Mouse (Mus musculus) layer of hippocampus, adult 8-10 months (tissue): Measurements from ENCODE around the gene Sbds. TPM values are rescaled to one million over a fixed set of nuclear protein-coding genes. Genes with fewer than 3 reads are reported as not detected.
"Not testable (repeated sequence)": the region's sequence is repeated elsewhere in the genome, so short reads cannot be mapped to it uniquely, and the experiment has no call there.

Source experiments
- DNase-seq, 2 experiments: peaks; one replicate each; pipeline ENCODE4 v3.0.0; 2022; ENCODE audit warnings: low spot score in 2 of 2
- total RNA-seq, 4 experiments: library from RNA; stranded (reverse); gene quantifications; 2 replicates each; pipeline ENCODE4 v1.2.4; 2022

The Sbds gene
- total RNA-seq, 4 experiments from 2014 or later = 74.0 to 79.4 (median 77.6) TPM

GRCm38 (mm10) chr5:130256678-130257271 lies 1.4 kb upstream of the Sbds start:
- DNase-seq = peak; percentile 90 to 94

GRCm38 (mm10) chr5:130255799-130256525 lies 632 bp upstream of the Sbds start:
- not testable (repeated sequence) for DNase-seq

- peak in 1 of 2 experiments; percentile 26 for DNase-seq
Measured at GRCm38 (mm10) chr5:130254164-130255016, 940 bp downstream of the Sbds start.

GRCm38 (mm10) chr5:130247823-130248222 lies 7.5 kb downstream of the Sbds start:
- DNase-seq = no peak

GRCm38 (mm10) chr5:130241426-130241825 lies 13.9 kb downstream of the Sbds start:
- DNase-seq = no peak

GRCm38 (mm10) chr5:130239856-130240255 lies 15.5 kb downstream of the Sbds start:
- no peak for DNase-seq

- no peak for DNase-seq
Measured at GRCm38 (mm10) chr5:130239236-130239635, 16.1 kb downstream of the Sbds start.

- DNase-seq = no peak
Measured at GRCm38 (mm10) chr5:130236302-130236701, 19.0 kb downstream of the Sbds start.

GRCm38 (mm10) chr5:130228120-130228519 lies 27.2 kb downstream of the Sbds start:
- no peak for DNase-seq

- DNase-seq = no peak
Measured at GRCm38 (mm10) chr5:130226790-130227189, 28.5 kb downstream of the Sbds start.

GRCm38 (mm10) chr5:130222146-130223004 lies 33.0 kb downstream of the Sbds start:
- peak; percentile 86 to 91 for DNase-seq

GRCm38 (mm10) chr5:130221760-130222145 lies 33.6 kb downstream of the Sbds start:
- DNase-seq = no peak

GRCm38 (mm10) chr5:130221316-130221715 lies 34.0 kb downstream of the Sbds start:
- no peak for DNase-seq

- no peak for DNase-seq
Measured at GRCm38 (mm10) chr5:130218336-130218735, 37.0 kb downstream of the Sbds start.

- DNase-seq = no peak
Measured at GRCm38 (mm10) chr5:130217406-130217805, 37.9 kb downstream of the Sbds start.

GRCm38 (mm10) chr5:130216781-130217180 lies 38.5 kb downstream of the Sbds start, which contains the start of gene Tmem248:
TSS of gene Tmem248 (plus strand) at chr5:130217081.
- no peak for DNase-seq

GRCm38 (mm10) chr5:130212956-130213355 lies 42.4 kb downstream of the Sbds start:
- DNase-seq = no peak

- no peak for DNase-seq
Measured at GRCm38 (mm10) chr5:130207299-130207698, 48.0 kb downstream of the Sbds start.

GRCm38 (mm10) chr5:130205441-130206023 lies 49.8 kb downstream of the Sbds start:
- DNase-seq = no peak

GRCm38 (mm10) chr5:130204560-130204959 lies 50.8 kb downstream of the Sbds start:
- DNase-seq = no peak

- no peak for DNase-seq
Measured at GRCm38 (mm10) chr5:130203948-130204347, 51.4 kb downstream of the Sbds start.
